Mouse (Mus musculus) embryonic facial prominence, embryonic 10.5 days (tissue): ENCODE measurements around the gene Them7. TPM values are rescaled to one million over a fixed set of nuclear protein-coding genes. Genes with fewer than 3 reads are reported as not detected.
A peak's percentile ranks its signal among the peaks of the same experiment; 100 is the strongest.

ENCODE experiments used
- DNase-seq: peaks from one replicate; pipeline ENCODE4 v3.0.0-alpha.2; 2017; ENCODE audit warnings: low spot score
- H3K27ac ChIP-seq: fragments of 300-500 bp; sonication (generic); replicated peaks from 2 replicates; pipeline ENCODE4 v1.5.1; 2016; ENCODE audit warnings: mild to moderate bottlenecking
- H3K27me3 ChIP-seq: fragments of 300-500 bp; sonication (generic); replicated peaks from 2 replicates; pipeline ENCODE4 v1.6.1; 2016; ENCODE audit warnings: low read depth, mild to moderate bottlenecking; ENCODE audit not compliant: poor library complexity, severe bottlenecking
- H3K36me3 ChIP-seq: fragments of 300-500 bp; sonication (generic); replicated peaks from 2 replicates; pipeline ENCODE4 v1.6.1; 2016; ENCODE audit warnings: mild to moderate bottlenecking, moderate library complexity
- H3K4me1 ChIP-seq: fragments of 300-500 bp; sonication (generic); 2 replicates; pipeline ENCODE4 v1.6.1; 2016
- H3K4me3 ChIP-seq: fragments of 300-500 bp; sonication (generic); 2 replicates; pipeline ENCODE4 v1.5.1; 2016; ENCODE audit warnings: mild to moderate bottlenecking, moderate library complexity
- H3K9me3 ChIP-seq: fragments of 300-500 bp; sonication (generic); 2 replicates; pipeline ENCODE4 v1.6.1; 2016; ENCODE audit warnings: mild to moderate bottlenecking
- WGBS: fragments of 180-500 bp; shearing (Covaris S2); methylation state at CpG from one replicate; pipeline ENCODE4 v1.1.7; 2016; 5-methylcytosine and 5-hydroxymethylcytosine counted together
- polyA plus RNA-seq: library from polyadenylated mRNA; unstranded; fragments of >200 nt; fragmentation: Nextera tagmentation; extraction: Ambion mirVana; gene quantifications from 2 replicates; pipeline ENCODE4 v1.2.1, GENCODE M21; 2016

The Them7 gene
- polyA plus RNA-seq, 1 experiment from 2014 or later: 0.37 TPM

DNA sequence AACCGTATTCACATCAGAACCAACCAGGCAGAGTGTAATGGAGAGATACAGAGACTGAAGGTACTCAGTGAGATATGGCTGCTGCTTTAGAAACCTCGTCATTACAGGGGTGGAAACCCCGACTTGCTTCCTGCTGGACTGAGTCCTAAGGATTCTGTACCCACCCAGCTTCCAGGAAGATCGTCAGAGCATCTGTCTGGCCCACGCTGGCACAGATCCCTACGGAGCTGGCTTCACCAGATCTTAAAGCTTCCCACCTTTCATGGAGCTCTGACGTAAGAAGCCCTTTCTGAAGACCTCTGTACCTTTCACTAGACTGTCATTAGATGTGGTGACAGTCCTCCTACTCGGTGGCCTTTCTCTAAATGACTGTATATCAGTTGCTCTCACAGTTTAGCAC lies 109.0 kb downstream of the Them7 start:
- Histone ChIP-seq H3K27me3 (peaks cover 30% of the 10 kb centered on the region), H3K36me3 (no peaks in the 10 kb centered on the region), H3K27ac (no peak overlapping the region), H3K4me1 (peaks cover 21% of the 10 kb centered on the region), H3K9me3 (no peaks in the 10 kb centered on the region), H3K4me3 (no peak overlapping the region)
- 80% methylated on average over 8 of the region's 8 CpGs for WGBS
- no peak for DNase-seq

DNA sequence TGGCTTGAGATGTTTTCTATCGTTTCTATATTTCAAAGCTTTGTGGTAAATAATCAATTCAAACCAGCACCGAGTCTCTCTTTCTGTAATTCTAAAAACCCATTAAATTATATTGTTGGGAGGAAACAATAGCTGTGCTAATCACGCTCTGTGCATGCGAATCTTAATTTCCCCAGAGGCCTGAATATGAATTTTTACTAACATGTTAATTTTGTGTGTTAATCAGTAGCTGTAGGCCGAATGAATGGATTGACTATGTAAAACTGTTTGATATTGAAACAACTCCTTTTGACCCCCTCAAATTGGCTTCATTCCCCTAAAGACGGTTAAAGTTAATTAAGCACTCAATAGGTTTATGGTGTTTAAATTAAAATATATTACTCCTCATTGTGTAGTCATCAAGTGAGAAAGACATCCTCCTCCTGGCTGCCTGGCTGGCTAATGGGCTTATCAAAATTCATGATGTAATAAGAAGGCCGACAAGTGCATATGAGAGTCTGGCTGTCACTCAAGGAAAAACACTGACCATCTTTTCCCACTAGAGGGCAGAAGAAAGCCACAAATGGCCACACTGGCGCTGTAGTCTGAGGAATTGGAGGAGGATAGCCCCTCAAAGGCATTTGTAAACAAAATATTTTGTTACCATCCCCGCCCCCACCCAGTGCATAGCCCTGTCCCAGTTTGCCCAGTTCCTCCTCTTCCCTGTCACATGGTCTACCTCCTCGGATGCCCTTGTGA lies 110.0 kb downstream of the Them7 start:
- no peaks in the 10 kb centered on the region for H3K36me3 ChIP-seq
- H3K4me3 ChIP-seq: no peak overlapping the region
- peaks cover 21% of the 10 kb centered on the region for H3K4me1 ChIP-seq
- no peaks in the 10 kb centered on the region for H3K9me3 ChIP-seq
- 47% methylated on average over 10 of the region's 10 CpGs for WGBS
- peak; percentile 64 for DNase-seq
- no peak overlapping the region for H3K27ac ChIP-seq
- peaks cover 30% of the 10 kb centered on the region for H3K27me3 ChIP-seq

DNA sequence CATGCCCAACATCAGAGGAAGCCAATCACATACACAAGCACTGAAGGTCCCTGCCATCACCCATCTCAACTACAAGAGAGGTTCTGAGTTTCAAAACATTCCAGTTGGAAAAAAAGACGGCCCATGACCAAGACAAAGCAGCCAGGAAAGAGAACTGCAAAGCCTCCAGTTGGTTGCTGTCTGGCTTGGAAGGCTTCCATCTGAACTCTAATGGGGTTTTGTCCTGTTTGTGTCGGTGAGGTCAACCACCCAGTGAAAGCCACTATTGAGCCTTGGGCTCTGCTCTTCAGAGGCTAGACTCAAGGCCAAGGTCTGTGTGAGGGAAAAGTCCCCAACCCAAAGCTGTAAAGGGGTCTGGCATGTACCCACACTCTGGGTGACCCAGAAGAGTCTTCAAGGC lies 111.5 kb downstream of the Them7 start:
- peaks cover 30% of the 10 kb centered on the region for H3K27me3 ChIP-seq
- H3K27ac ChIP-seq: no peak overlapping the region
- H3K36me3 ChIP-seq: no peaks in the 10 kb centered on the region
- 86% methylated on average over 2 of the region's 2 CpGs for WGBS
- H3K4me1 ChIP-seq: peaks cover 21% of the 10 kb centered on the region
- DNase-seq: no peak
- no peaks in the 10 kb centered on the region for H3K9me3 ChIP-seq
- H3K4me3 ChIP-seq: no peak overlapping the region

DNA sequence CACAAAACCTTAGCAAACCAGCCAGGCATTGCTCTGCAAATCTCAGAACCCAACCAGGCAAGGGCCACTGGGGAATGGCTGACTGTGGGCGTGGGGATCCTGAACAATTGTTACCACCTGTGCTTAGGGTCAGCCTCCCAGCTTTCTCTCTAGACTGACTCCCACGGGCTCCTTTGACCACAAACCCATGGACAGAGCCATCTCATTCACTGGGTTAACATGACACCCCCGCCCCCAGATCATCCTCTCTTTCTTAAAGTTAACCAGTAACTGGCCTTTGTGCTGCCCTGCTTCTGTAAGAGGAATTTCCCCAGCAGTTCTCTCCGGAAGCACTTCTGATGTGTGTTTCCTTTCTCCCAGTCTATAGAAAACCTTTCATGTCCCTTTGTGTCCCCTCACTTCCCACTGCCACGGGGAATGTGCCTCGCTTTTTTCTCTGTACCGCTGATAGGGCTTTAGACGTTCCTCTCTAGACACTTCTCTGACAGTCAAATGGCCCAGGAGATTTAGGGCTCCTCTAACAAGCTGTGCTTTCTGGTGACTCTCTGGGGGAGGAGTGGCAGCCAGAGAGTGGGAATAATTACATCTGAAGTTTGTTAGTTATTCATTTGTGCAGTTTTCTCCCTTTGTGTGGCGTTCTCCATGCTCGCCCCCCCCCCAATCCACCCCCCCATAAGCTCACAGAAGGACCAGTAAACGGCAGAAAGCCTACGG lies 112.4 kb downstream of the Them7 start:
- no peak overlapping the region for H3K4me3 ChIP-seq
- peaks cover 30% of the 10 kb centered on the region; the same call in 1 of the 2 replicates for H3K27me3 ChIP-seq
- no peaks in the 10 kb centered on the region for H3K9me3 ChIP-seq
- no peak overlapping the region for H3K27ac ChIP-seq
- 31% methylated on average over 12 of the region's 12 CpGs for WGBS
- peaks cover 21% of the 10 kb centered on the region for H3K4me1 ChIP-seq
- no peak for DNase-seq
- no peaks in the 10 kb centered on the region for H3K36me3 ChIP-seq

DNA sequence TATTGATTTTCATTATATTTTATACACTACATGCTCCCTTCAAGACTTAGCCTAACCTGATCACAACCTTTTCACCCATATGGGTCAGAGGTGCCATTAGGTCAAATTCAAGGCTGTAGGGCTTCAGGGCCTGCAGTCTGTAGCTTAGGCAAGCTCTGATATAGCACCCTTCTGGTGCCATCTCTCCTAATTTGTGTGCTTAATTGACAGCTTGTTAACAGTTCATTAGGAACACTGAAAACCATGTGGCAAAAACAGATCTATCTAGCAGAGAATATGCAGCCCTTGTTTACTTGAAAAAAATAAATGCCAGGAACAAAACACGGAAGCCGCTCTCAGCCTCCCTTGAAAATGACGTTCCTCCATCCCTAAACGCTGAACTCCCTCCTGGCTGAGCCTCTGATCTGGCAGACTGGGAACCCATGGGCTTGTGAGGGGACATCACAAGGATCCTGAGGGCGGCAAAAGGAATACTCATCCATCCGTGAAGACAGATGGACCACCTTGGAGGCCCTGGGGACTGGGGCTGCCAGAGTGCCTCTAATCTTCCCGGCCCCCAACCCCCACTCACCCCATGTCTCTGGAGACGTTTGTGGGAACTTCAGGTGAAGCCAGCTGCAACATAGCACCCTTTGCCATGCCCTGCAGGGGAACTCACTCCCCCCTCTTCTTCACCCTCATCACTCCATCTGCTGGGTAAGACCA lies 113.2 kb downstream of the Them7 start:
- whole genome bisulfite sequencing: 44% methylated on average over 8 of the region's 8 CpGs
- peaks cover 21% of the 10 kb centered on the region for H3K4me1 ChIP-seq
- DNase-seq: no peak
- no peaks in the 10 kb centered on the region for H3K36me3 ChIP-seq
- no peak overlapping the region for H3K27ac ChIP-seq
- no peaks in the 10 kb centered on the region for H3K9me3 ChIP-seq
- H3K4me3 ChIP-seq: no peak overlapping the region
- H3K27me3 ChIP-seq: peaks cover 25% of the 10 kb centered on the region; the same call in 1 of the 2 replicates

DNA sequence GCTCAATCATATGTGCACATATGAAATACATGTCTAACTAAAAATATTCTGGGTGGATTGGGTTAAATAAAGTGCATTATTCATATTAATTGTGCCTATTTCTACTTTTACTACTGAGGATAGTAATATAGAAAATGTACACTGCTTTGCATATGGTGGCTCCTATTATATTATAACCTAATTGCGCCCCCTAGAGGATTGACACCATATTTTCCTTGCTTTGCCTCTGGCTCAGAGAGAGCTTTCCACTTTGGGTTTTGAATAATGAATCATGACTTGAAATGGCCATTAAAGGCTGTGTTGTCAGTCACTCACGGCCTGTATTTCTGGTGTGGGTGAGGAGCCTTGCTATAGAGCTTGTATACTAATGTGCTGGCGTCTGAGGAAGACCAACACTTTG lies 115.9 kb downstream of the Them7 start:
- WGBS: 67% methylated on average over 3 of the region's 3 CpGs
- DNase-seq: no peak
- peaks cover 12% of the 10 kb centered on the region; the same call in 1 of the 2 replicates for H3K27me3 ChIP-seq
- H3K36me3 ChIP-seq: no peaks in the 10 kb centered on the region
- H3K4me1 ChIP-seq: peaks cover 21% of the 10 kb centered on the region
- H3K4me3 ChIP-seq: no peak overlapping the region
- no peak overlapping the region for H3K27ac ChIP-seq
- H3K9me3 ChIP-seq: no peaks in the 10 kb centered on the region

DNA sequence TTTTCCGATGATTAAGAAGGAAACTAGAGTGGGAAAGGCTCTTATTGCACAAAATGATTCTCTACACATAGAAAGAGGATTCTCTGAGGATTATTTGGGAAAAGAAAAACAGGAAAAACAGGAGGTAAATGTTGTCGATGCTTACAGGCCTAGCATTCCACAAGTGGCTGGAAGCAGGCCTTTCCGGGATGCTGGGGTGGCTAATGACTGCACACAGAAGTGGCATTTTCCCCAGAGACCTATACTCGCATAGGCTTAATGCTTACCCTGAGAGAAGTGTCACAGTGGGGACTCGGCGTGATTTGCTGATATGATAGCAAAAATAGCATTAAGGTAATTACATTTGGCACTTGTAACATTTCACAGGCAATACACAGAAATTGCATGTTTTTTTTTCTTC lies 124.8 kb downstream of the Them7 start:
- no peaks in the 10 kb centered on the region for H3K9me3 ChIP-seq
- DNase-seq: no peak
- no peak overlapping the region for H3K4me3 ChIP-seq
- peaks cover 4% of the 10 kb centered on the region; the same call in 1 of the 2 replicates for H3K27me3 ChIP-seq
- whole genome bisulfite sequencing: 70% methylated on average over 6 of the region's 6 CpGs
- no peak overlapping the region for H3K27ac ChIP-seq
- 0 out of 2 replicates have a peak, but pooled peaks cover 2% of the 10 kb centered on the region for H3K4me1 ChIP-seq
- no peaks in the 10 kb centered on the region for H3K36me3 ChIP-seq

DNA sequence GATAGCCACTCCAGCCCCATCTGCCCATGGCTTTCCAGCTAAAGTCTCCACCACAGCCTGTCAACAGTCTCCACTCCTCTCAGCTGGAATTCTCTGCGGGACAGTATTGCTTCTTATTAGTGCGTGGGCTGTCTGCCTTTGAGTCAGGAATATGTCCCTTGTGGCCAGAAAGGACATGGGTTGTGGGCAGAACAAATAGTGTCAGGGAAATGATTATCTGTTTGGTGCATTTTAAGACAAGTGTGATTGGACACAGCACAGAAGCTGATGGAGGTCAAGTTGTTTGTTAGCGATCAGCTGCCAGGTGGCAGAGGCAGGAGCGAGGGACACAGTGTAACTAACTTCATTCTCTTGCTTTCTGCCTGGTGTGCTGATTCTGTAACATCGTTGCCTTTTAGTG lies 132.7 kb downstream of the Them7 start:
- Histone ChIP-seq H3K4me3 (no peak overlapping the region), H3K27ac (no peak overlapping the region), H3K9me3 (no peaks in the 10 kb centered on the region), H3K27me3 (no peaks in the 10 kb centered on the region), H3K4me1 (peaks cover 5% of the 10 kb centered on the region; the same call in 1 of the 2 replicates), H3K36me3 (no peaks in the 10 kb centered on the region)
- DNase-seq: no peak
- WGBS: 72% methylated on average over 5 of the region's 5 CpGs

DNA sequence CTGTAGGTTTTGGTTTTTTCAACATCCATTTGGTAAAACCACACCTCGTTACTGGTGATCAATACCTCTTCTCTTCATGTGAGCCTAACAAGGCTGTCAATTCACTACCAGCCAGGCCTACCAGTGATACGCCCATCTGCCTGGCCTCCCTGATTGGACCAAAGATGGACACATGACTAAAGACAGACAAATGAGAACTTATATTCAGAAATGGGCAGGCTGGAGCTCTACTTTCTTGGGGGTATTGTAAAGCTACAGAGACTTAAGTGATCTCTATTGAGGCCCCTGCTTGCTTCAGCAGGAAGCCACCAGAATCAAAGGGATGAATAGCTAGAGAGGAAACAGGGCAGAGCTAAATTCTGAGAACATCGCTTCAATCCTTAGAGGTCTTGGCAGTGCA lies 133.9 kb downstream of the Them7 start:
- Histone ChIP-seq H3K4me3 (no peak overlapping the region), H3K4me1 (peaks cover 5% of the 10 kb centered on the region; the same call in 1 of the 2 replicates)
- 87% methylated on average over 3 of the region's 3 CpGs for WGBS

DNA sequence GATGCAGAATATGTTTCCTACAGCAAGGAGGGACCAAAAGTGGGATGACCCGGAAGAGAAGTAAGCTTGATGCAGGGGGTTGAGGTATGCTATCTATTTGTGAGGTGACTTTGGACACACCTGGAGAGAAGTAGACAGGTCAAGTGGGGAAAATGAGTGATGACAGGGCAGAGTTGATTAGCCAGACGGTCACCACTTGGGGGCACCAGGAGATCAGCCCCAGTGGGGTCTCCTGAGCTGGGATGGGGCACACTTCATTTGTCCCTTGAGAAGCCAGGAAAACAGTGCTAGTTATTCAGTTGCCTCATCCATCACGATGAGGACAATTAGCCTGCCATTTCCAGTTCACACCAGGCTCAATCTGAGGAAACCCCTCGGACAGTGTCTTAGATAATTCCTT lies 143.5 kb downstream of the Them7 start:
- Histone ChIP-seq H3K4me3 (no peak overlapping the region), H3K36me3 (no peaks in the 10 kb centered on the region), H3K4me1 (peaks cover 9% of the 10 kb centered on the region), H3K27ac (no peak overlapping the region), H3K27me3 (peaks cover 12% of the 10 kb centered on the region), H3K9me3 (no peaks in the 10 kb centered on the region)
- no peak for DNase-seq
- 58% methylated on average over 4 of the region's 4 CpGs for WGBS

More for the DNA sequence above, 133.9 kb downstream of the Them7 start:
- no peak for DNase-seq
- no peak overlapping the region for H3K27ac ChIP-seq
- no peaks in the 10 kb centered on the region for H3K9me3 ChIP-seq
- H3K36me3 ChIP-seq: no peaks in the 10 kb centered on the region
- no peaks in the 10 kb centered on the region for H3K27me3 ChIP-seq

DNA sequence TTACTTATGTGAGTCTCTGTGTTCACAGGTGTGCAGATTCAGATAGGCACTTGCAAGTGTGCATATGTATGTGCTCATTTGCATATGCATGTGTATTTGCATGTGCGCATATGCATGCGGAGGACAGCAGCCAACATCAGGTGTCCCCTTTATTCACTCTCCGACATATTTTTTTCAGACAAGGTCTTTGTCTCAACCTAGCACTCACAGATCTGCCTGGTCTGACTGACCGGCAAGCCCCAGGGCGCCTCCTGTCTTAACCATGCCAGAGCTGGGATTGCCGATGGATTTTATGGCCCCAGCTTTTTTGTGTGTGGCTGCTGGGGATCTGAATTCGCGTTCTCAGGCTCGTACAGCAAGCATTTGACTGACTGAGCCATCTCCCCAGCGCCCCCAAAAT lies 146.1 kb downstream of the Them7 start:
- Histone ChIP-seq H3K36me3 (no peaks in the 10 kb centered on the region), H3K27ac (no peak overlapping the region), H3K4me3 (peak overlapping the region; percentile 39), H3K4me1 (peaks cover 9% of the 10 kb centered on the region), H3K9me3 (no peaks in the 10 kb centered on the region), H3K27me3 (peaks cover 18% of the 10 kb centered on the region)
- 12% methylated on average over 10 of the region's 10 CpGs for WGBS
- no peak for DNase-seq

DNA sequence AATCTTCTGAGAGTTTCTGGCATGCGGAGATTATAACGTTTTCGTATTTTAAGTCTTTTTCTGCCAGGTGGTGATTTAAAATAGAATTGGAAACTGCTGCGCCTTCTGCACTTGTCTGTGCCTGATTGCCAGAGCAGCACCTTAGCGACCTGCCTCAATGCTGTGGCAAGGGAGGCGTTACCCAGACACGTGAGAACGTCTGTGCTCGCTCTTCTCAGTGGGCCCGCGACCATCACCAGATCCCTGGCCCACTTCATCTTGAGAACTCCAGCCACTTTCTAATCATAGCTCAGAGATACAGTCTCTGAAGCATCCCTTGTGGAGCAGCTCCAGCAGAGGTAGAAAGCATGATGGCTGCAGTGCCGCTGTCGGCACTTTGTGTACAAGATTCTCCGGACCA lies 146.6 kb downstream of the Them7 start:
- Histone ChIP-seq H3K27me3 (peaks cover 18% of the 10 kb centered on the region), H3K4me3 (peak overlapping the region; percentile 39), H3K27ac (no peak overlapping the region), H3K36me3 (no peaks in the 10 kb centered on the region), H3K9me3 (no peaks in the 10 kb centered on the region), H3K4me1 (peaks cover 9% of the 10 kb centered on the region)
- no peak for DNase-seq
- WGBS: 33% methylated on average over 14 of the region's 14 CpGs
